Comparison of ENCODE assay signal across 12 mouse cellular contexts in genomic region chr1:172485821-172486220, GRCm38 (mm10). TPM values are rescaled to one million over a fixed set of nuclear protein-coding genes. Genes with fewer than 3 reads are reported as not detected.
DNase-seq lines count a peak whose midpoint lies in the region; ATAC-seq lines count a peak whose summit lies in the region.
"Had no signal": no experiment of that assay in that cellular context is flagged by ENCODE, and none has a peak within 500 bp of the region (broad histone marks: within the 10 kb centered on the region; RNA-seq: fewer than 3 reads in every experiment).

No protein-coding gene starts in this region.

- peaks cover 12% of the 10 kb centered on the region; the same call in 1 of the 2 replicates for H3K36me3 ChIP-seq in embryonic facial prominence, embryonic 13.5 days
- peaks cover 38% of the 10 kb centered on the region for H3K36me3 ChIP-seq in forebrain, embryonic 14.5 days (ENCODE audit: control insufficient read depth, insufficient read depth, low read length)
- H3K36me3 ChIP-seq in intestine, embryonic 16.5 days (ENCODE audit: control insufficient read depth, insufficient read depth, low read length) = no peaks in the 10 kb centered on the region
- H3K36me3 ChIP-seq in midbrain, embryonic 16.5 days (ENCODE audit: control insufficient read depth, insufficient read depth, low read length) = no peaks in the 10 kb centered on the region
- H3K36me3 ChIP-seq: liver, embryonic 12.5 days had no signal

- WGBS in embryonic facial prominence, embryonic 13.5 days = 23% methylated on average over 6 of the region's 6 CpGs
- WGBS in forebrain, embryonic 14.5 days = 2% methylated on average over 6 of the region's 6 CpGs
- 42% methylated on average over 6 of the region's 6 CpGs for WGBS in intestine, embryonic 16.5 days
- WGBS in midbrain, embryonic 16.5 days = 6% methylated on average over 6 of the region's 6 CpGs

- DNase-seq in forebrain, embryonic 14.5 days (ENCODE audit: low spot score) = peak; percentile 81
- DNase-seq in liver = no peak
- DNase-seq in heart, postnatal 36 days = no peak
- DNase-seq in urinary bladder, postnatal 36 days (ENCODE audit: low spot score in 2 of 2) = no peak

- peak overlapping the region; percentile 53; the same call in 1 of the 2 replicates for H3K9ac ChIP-seq in embryonic facial prominence, embryonic 13.5 days
- H3K9ac ChIP-seq in forebrain, embryonic 14.5 days (ENCODE audit: low read length) = peak overlapping the region; percentile 79
- peak overlapping the region; percentile 17; the same call in 1 of the 2 replicates for H3K9ac ChIP-seq in intestine, embryonic 16.5 days (ENCODE audit: low read depth, low read length)
- peak overlapping the region; percentile 33 for H3K9ac ChIP-seq in midbrain, embryonic 16.5 days (ENCODE audit: low read depth, low read length)
- H3K9ac ChIP-seq: liver, embryonic 12.5 days had no signal

- peak overlapping the region; percentile 77 for H3K4me2 ChIP-seq in embryonic facial prominence, embryonic 13.5 days
- H3K4me2 ChIP-seq in forebrain, embryonic 14.5 days (ENCODE audit: low read length) = peak overlapping the region; percentile 82
- H3K4me2 ChIP-seq in intestine, embryonic 16.5 days (ENCODE audit: low read depth, low read length) = peak overlapping the region; percentile 73
- peak overlapping the region; percentile 80 for H3K4me2 ChIP-seq in midbrain, embryonic 16.5 days (ENCODE audit: low read length)
- H3K4me2 ChIP-seq: liver, embryonic 12.5 days had no signal

- H3K9me3 ChIP-seq in embryonic facial prominence, embryonic 13.5 days = no peaks in the 10 kb centered on the region
- no peaks in the 10 kb centered on the region for H3K9me3 ChIP-seq in forebrain, embryonic 14.5 days (replicated peaks; ENCODE audit: control insufficient read depth, low read length)
- H3K9me3 ChIP-seq in intestine, embryonic 16.5 days (ENCODE audit: control insufficient read depth, low read length) = no peaks in the 10 kb centered on the region
- H3K9me3 ChIP-seq in midbrain, embryonic 16.5 days (replicated peaks; ENCODE audit: control insufficient read depth, low read length, poor library complexity, severe bottlenecking) = no peaks in the 10 kb centered on the region
- H3K9me3 ChIP-seq: liver, embryonic 12.5 days had no signal

- intact Hi-C loops in heart, postnatal 36 days (cut with DNase I) = no loop called here

- H3K27ac ChIP-seq in embryonic facial prominence, embryonic 13.5 days = peak overlapping the region; percentile 12; the same call in 1 of the 2 replicates
- H3K27ac ChIP-seq in forebrain, embryonic 14.5 days (ENCODE audit: low read depth, low read length) = peak overlapping the region; percentile 45
- 0 out of 2 replicates have a peak overlapping the region, but pooled peaks have one; percentile 27 for H3K27ac ChIP-seq in intestine, embryonic 16.5 days (ENCODE audit: low read length)
- H3K27ac ChIP-seq in midbrain, embryonic 16.5 days (ENCODE audit: low read length) = no peak overlapping the region
- H3K27ac ChIP-seq: liver, embryonic 12.5 days; macrophage had no signal

- H3K27me3 ChIP-seq in embryonic facial prominence, embryonic 13.5 days = no peaks in the 10 kb centered on the region
- H3K27me3 ChIP-seq in forebrain, embryonic 14.5 days (replicated peaks; ENCODE audit: control insufficient read depth, insufficient read depth, low read length) = no peaks in the 10 kb centered on the region
- no peaks in the 10 kb centered on the region for H3K27me3 ChIP-seq in intestine, embryonic 16.5 days (replicated peaks; ENCODE audit: control insufficient read depth, insufficient read depth, low read length)
- H3K27me3 ChIP-seq in midbrain, embryonic 16.5 days (ENCODE audit: control insufficient read depth, insufficient read depth, low read depth, low read length) = no peaks in the 10 kb centered on the region

- H3K4me3 ChIP-seq in embryonic facial prominence, embryonic 13.5 days = peak overlapping the region; percentile 69
- H3K4me3 ChIP-seq in forebrain, embryonic 14.5 days (ENCODE audit: low read depth, low read length) = peak overlapping the region; percentile 73
- H3K4me3 ChIP-seq in intestine, embryonic 16.5 days (ENCODE audit: low read length) = peak overlapping the region; percentile 63
- peak overlapping the region; percentile 22 for H3K4me3 ChIP-seq in midbrain, embryonic 16.5 days (ENCODE audit: low read depth, low read length)
- H3K4me3 ChIP-seq: liver, embryonic 12.5 days had no signal

- H3K4me1 ChIP-seq in embryonic facial prominence, embryonic 13.5 days = peaks cover 66% of the 10 kb centered on the region
- H3K4me1 ChIP-seq in forebrain, embryonic 14.5 days (ENCODE audit: control insufficient read depth, insufficient read depth, low read length) = peaks cover 48% of the 10 kb centered on the region
- H3K4me1 ChIP-seq in intestine, embryonic 16.5 days (ENCODE audit: control insufficient read depth, insufficient read depth, low read length) = peaks cover 52% of the 10 kb centered on the region
- peaks cover 55% of the 10 kb centered on the region for H3K4me1 ChIP-seq in midbrain, embryonic 16.5 days (ENCODE audit: control insufficient read depth, insufficient read depth, low read length)

- ATAC-seq in embryonic facial prominence, embryonic 13.5 days (ENCODE audit: insufficient number of reproducible peaks, insufficient read depth, low FRiP score, low TSS enrichment, low read depth) = no peak
- ATAC-seq in forebrain, embryonic 14.5 days = peak; percentile 18
- ATAC-seq in intestine, embryonic 16.5 days = no peak
- no peak for ATAC-seq in midbrain, embryonic 16.5 days
- ATAC-seq: liver, embryonic 12.5 days had no signal

RNA-seq across cellular contexts. Expression of gene Igsf9, which starts 4.2 kb away (rescaled TPM):
- polyA plus RNA-seq in embryonic facial prominence, embryonic 13.5 days (2015; fragmentation: Nextera tagmentation; extraction: Ambion mirVana) = 75.6 and 83.2 TPM in 2 replicates
- polyA plus RNA-seq in forebrain, embryonic 14.5 days (2014; fragmentation: Nextera tagmentation; extraction: Ambion mirVana) = 23.5 and 37.8 TPM in 2 replicates
- 109 and 110 TPM in 2 replicates for polyA plus RNA-seq in intestine, embryonic 16.5 days (2015; fragmentation: Nextera tagmentation; extraction: Ambion mirVana)
- polyA plus RNA-seq in midbrain, embryonic 16.5 days (2015; fragmentation: Nextera tagmentation; extraction: Ambion mirVana) = 73.0 and 74.4 TPM in 2 replicates
- total RNA-seq in heart, postnatal 36 days (2021) = under 1 TPM; 0.75 to 0.76 TPM
- total RNA-seq: granulocyte monocyte progenitor cell, adult 5-6 weeks had no signal

RNA-seq across cellular contexts. Expression of gene Slamf9, which starts 10.7 kb away (rescaled TPM):
- 0.47 TPM in 1 of 2 replicates, not detected in the other for polyA plus RNA-seq in embryonic facial prominence, embryonic 13.5 days (2015; fragmentation: Nextera tagmentation; extraction: Ambion mirVana)
- polyA plus RNA-seq in forebrain, embryonic 14.5 days (2014; fragmentation: Nextera tagmentation; extraction: Ambion mirVana) = 0.16 and 0.34 TPM in 2 replicates
- 1.6 and 2.3 TPM in 2 replicates for polyA plus RNA-seq in intestine, embryonic 16.5 days (2015; fragmentation: Nextera tagmentation; extraction: Ambion mirVana)
- polyA plus RNA-seq in midbrain, embryonic 16.5 days (2015; fragmentation: Nextera tagmentation; extraction: Ambion mirVana) = 0.23 and 0.37 TPM in 2 replicates
- total RNA-seq in heart, postnatal 36 days (2021) = 1 to 10 TPM; 1.1 to 1.5 TPM
- total RNA-seq: common myeloid progenitor, adult 5-6 weeks; granulocyte monocyte progenitor cell, adult 5-6 weeks; hematopoietic stem cell, adult 5-6 weeks had no signal

RNA-seq across cellular contexts. Expression of gene Tagln2, which starts 14.0 kb away (rescaled TPM):
- polyA plus RNA-seq in embryonic facial prominence, embryonic 13.5 days (2015; fragmentation: Nextera tagmentation; extraction: Ambion mirVana) = 133 and 135 TPM in 2 replicates
- polyA plus RNA-seq in forebrain, embryonic 14.5 days (2014; fragmentation: Nextera tagmentation; extraction: Ambion mirVana) = 40.4 and 53.3 TPM in 2 replicates
- polyA plus RNA-seq in intestine, embryonic 16.5 days (2015; fragmentation: Nextera tagmentation; extraction: Ambion mirVana) = 469 and 470 TPM in 2 replicates
- polyA plus RNA-seq in midbrain, embryonic 16.5 days (2015; fragmentation: Nextera tagmentation; extraction: Ambion mirVana) = 47.3 and 53.0 TPM in 2 replicates
- 10 to 100 TPM; 71.9 to 78.4 TPM for total RNA-seq in heart, postnatal 36 days (2021)

RNA-seq across cellular contexts. Expression of gene Cfap45, which starts 34.8 kb away (rescaled TPM):
- polyA plus RNA-seq in embryonic facial prominence, embryonic 13.5 days (2015; fragmentation: Nextera tagmentation; extraction: Ambion mirVana) = 2.0 and 2.3 TPM in 2 replicates
- 2.4 and 3.3 TPM in 2 replicates for polyA plus RNA-seq in forebrain, embryonic 14.5 days (2014; fragmentation: Nextera tagmentation; extraction: Ambion mirVana)
- polyA plus RNA-seq in intestine, embryonic 16.5 days (2015; fragmentation: Nextera tagmentation; extraction: Ambion mirVana) = 1.1 and 1.3 TPM in 2 replicates
- 4.0 and 4.7 TPM in 2 replicates for polyA plus RNA-seq in midbrain, embryonic 16.5 days (2015; fragmentation: Nextera tagmentation; extraction: Ambion mirVana)
- under 1 TPM; 0.14 to 0.92 TPM for total RNA-seq in heart, postnatal 36 days (2021)

Comparison
In these comparisons a context has a peak if more than half of its experiments do, and no peak if none do; other contexts are left out.
1. H3K4me3 ChIP-seq: peak in every context shown above with its lines; median percentile 73 in forebrain, embryonic 14.5 days; 69 in embryonic facial prominence, embryonic 13.5 days; 63 in intestine, embryonic 16.5 days; 22 in midbrain, embryonic 16.5 days.
2. H3K9ac ChIP-seq: peak in every context shown above with its lines; median percentile 79 in forebrain, embryonic 14.5 days; 53 in embryonic facial prominence, embryonic 13.5 days; 33 in midbrain, embryonic 16.5 days; 17 in intestine, embryonic 16.5 days.